Mouse (Mus musculus) limb, embryonic 12.5 days (tissue): ENCODE results near the gene Gm21680. TPM values are rescaled to one million over a fixed set of nuclear protein-coding genes. Genes with fewer than 3 reads are reported as not detected.
"Not testable (repeated sequence)": the region's sequence is repeated elsewhere in the genome, so short reads cannot be mapped to it uniquely, and the experiment has no call there.

Experiments used
- ATAC-seq: fragments of 200-750 bp; cut with Nextera tagmentation; 2 replicates; pipeline ENCODE4 v1.8.0; 2017; ENCODE audit warnings: low read depth, moderate TSS enrichment; ENCODE audit not compliant: insufficient number of reproducible peaks, insufficient read depth, low FRiP score, low TSS enrichment
- H3K27ac ChIP-seq: fragments of 300-500 bp; sonication (generic); 2 replicates; pipeline ENCODE4 v1.5.1; 2016; ENCODE audit warnings: mild to moderate bottlenecking, moderate library complexity
- H3K27me3 ChIP-seq: fragments of 300-500 bp; sonication (generic); 2 replicates; pipeline ENCODE4 v1.6.1; 2016; ENCODE audit warnings: mild to moderate bottlenecking, moderate library complexity
- H3K36me3 ChIP-seq: fragments of 300-500 bp; sonication (generic); 2 replicates; pipeline ENCODE4 v1.6.1; 2016; ENCODE audit warnings: mild to moderate bottlenecking, moderate library complexity
- H3K4me1 ChIP-seq: fragments of 300-500 bp; sonication (generic); replicated peaks from 2 replicates; pipeline ENCODE4 v1.6.1; 2016
- H3K4me2 ChIP-seq: fragments of 300-500 bp; sonication (generic); 2 replicates; pipeline ENCODE4 v1.6.1; 2016; ENCODE audit warnings: mild to moderate bottlenecking, moderate library complexity
- H3K4me3 ChIP-seq: fragments of 300-500 bp; sonication (generic); replicated peaks from 2 replicates; pipeline ENCODE4 v1.5.1; 2016; ENCODE audit warnings: mild to moderate bottlenecking
- H3K9ac ChIP-seq: fragments of 300-500 bp; sonication (generic); replicated peaks from 2 replicates; pipeline ENCODE4 v1.6.1; 2016; ENCODE audit warnings: mild to moderate bottlenecking, moderate library complexity
- H3K9me3 ChIP-seq: fragments of 300-500 bp; sonication (generic); 2 replicates; pipeline ENCODE4 v1.6.1; 2016; ENCODE audit warnings: mild to moderate bottlenecking, moderate library complexity
- WGBS: fragments of 180-500 bp; shearing (Covaris S2); methylation state at CpG from one replicate; pipeline ENCODE4 v1.1.7; 2016; 5-methylcytosine and 5-hydroxymethylcytosine counted together
- polyA plus RNA-seq: library from polyadenylated mRNA; unstranded; fragments of >200 nt; fragmentation: Nextera tagmentation; extraction: Ambion mirVana; gene quantifications from 2 replicates; pipeline ENCODE4 v1.2.1, GENCODE M21; 2016

Gm21680 gene
- 0.13 TPM in 1 of 2 replicates, not detected in the other for polyA plus RNA-seq

- not testable (repeated sequence) for H3K9ac ChIP-seq, ATAC-seq, H3K9me3 ChIP-seq, H3K4me3 ChIP-seq, H3K4me1 ChIP-seq, H3K27ac ChIP-seq, H3K36me3 ChIP-seq, H3K27me3 ChIP-seq, H3K4me2 ChIP-seq
- no CpG with 5 or more reads among the region's 2 CpGs for WGBS
Measured at GRCm38 (mm10) chr5:25972563-25972962, at the start of gene Gm21680. Gm21680 (minus strand) TSS chr5:25972663.

- H3K36me3 ChIP-seq, H3K27ac ChIP-seq, ATAC-seq, H3K4me1 ChIP-seq, H3K4me2 ChIP-seq, H3K9ac ChIP-seq, H3K9me3 ChIP-seq, H3K4me3 ChIP-seq: not testable (repeated sequence)
- 64% methylated on average over 7 of the region's 7 CpGs for WGBS
- H3K27me3 ChIP-seq, result peaks cover 14% of the 10 kb centered on the region
Measured at GRCm38 (mm10) chr5:26007697-26008096, 35.2 kb upstream of the Gm21680 start.

GRCm38 (mm10) chr5:26006937-26007695 lies 34.7 kb upstream of the Gm21680 start:
- peak; percentile 83 for ATAC-seq
- not testable (repeated sequence) for H3K9me3 ChIP-seq, H3K27ac ChIP-seq, H3K36me3 ChIP-seq, H3K4me1 ChIP-seq
- WGBS, result 15% methylated on average over 45 of the region's 45 CpGs
- H3K4me3 ChIP-seq, result peak overlapping the region; percentile 31
- H3K4me2 ChIP-seq, result peak overlapping the region; percentile 58
- 0 out of 2 replicates have a peak overlapping the region, but pooled peaks have one; percentile 5 for H3K9ac ChIP-seq
- H3K27me3 ChIP-seq, result peaks cover 14% of the 10 kb centered on the region

- H3K4me3 ChIP-seq, ATAC-seq, H3K27ac ChIP-seq, H3K9ac ChIP-seq, H3K4me1 ChIP-seq, H3K36me3 ChIP-seq, H3K4me2 ChIP-seq, H3K9me3 ChIP-seq: not testable (repeated sequence)
- peaks cover 14% of the 10 kb centered on the region for H3K27me3 ChIP-seq
- 94% methylated on average over 1 of the region's 2 CpGs for WGBS
Measured at GRCm38 (mm10) chr5:26004698-26005097, 32.2 kb upstream of the Gm21680 start, which contains the start of gene Gm1979. Gm1979 (minus strand) TSS chr5:26004798.

- H3K4me2 ChIP-seq, H3K9ac ChIP-seq, H3K36me3 ChIP-seq, H3K4me3 ChIP-seq, H3K27ac ChIP-seq, H3K27me3 ChIP-seq, H3K9me3 ChIP-seq, H3K4me1 ChIP-seq, ATAC-seq: not testable (repeated sequence)
- no CpG with 5 or more reads among the region's 3 CpGs for WGBS
Measured at GRCm38 (mm10) chr5:25988550-25988949, 16.1 kb upstream of the Gm21680 start, which contains the start of gene Gm21698. Gm21698 (minus strand) TSS chr5:25988650.

GRCm38 (mm10) chr5:25957050-25957449 lies 15.4 kb downstream of the Gm21680 start:
- not testable (repeated sequence) for H3K9ac ChIP-seq, H3K4me1 ChIP-seq, H3K9me3 ChIP-seq, H3K27ac ChIP-seq, H3K36me3 ChIP-seq, ATAC-seq
- Histone ChIP-seq H3K4me2 (peak overlapping the region; percentile 40), H3K4me3 (0 out of 2 replicates have a peak overlapping the region, but pooled peaks have one; percentile 22), H3K27me3 (peaks cover 12% of the 10 kb centered on the region)
- 54% methylated on average over 17 of the region's 17 CpGs for WGBS

- 29% methylated on average over 32 of the region's 32 CpGs for WGBS
Measured at GRCm38 (mm10) chr5:25956611-25957010, 15.9 kb downstream of the Gm21680 start.

GRCm38 (mm10) chr5:25954317-25954716 lies 18.1 kb downstream of the Gm21680 start, which contains the start of gene Gm21671:
Gm21671 (minus strand) TSS chr5:25954417.
- H3K36me3 ChIP-seq, H3K4me1 ChIP-seq, H3K4me2 ChIP-seq, H3K27ac ChIP-seq, H3K9me3 ChIP-seq, H3K9ac ChIP-seq, H3K4me3 ChIP-seq, ATAC-seq: not testable (repeated sequence)
- 72% methylated on average over 2 of the region's 2 CpGs for WGBS
- peaks cover 12% of the 10 kb centered on the region for H3K27me3 ChIP-seq

More at GRCm38 (mm10) chr5:25956611-25957010, 15.9 kb downstream of the Gm21680 start:
- H3K9ac ChIP-seq, ATAC-seq, H3K36me3 ChIP-seq, H3K27ac ChIP-seq, H3K4me1 ChIP-seq, H3K9me3 ChIP-seq: not testable (repeated sequence)
- peak overlapping the region; percentile 22 for H3K4me3 ChIP-seq
- peak overlapping the region; percentile 40 for H3K4me2 ChIP-seq
- H3K27me3 ChIP-seq, result peaks cover 12% of the 10 kb centered on the region

GRCm38 (mm10) chr5:25945391-25945790 lies 27.1 kb downstream of the Gm21680 start:
- H3K27ac ChIP-seq, H3K4me3 ChIP-seq, H3K9me3 ChIP-seq, H3K27me3 ChIP-seq, H3K9ac ChIP-seq, H3K4me1 ChIP-seq, H3K4me2 ChIP-seq, H3K36me3 ChIP-seq, ATAC-seq: not testable (repeated sequence)
- WGBS, result 79% methylated on average over 2 of the region's 2 CpGs

GRCm38 (mm10) chr5:25942281-25942680 lies 30.2 kb downstream of the Gm21680 start, which contains the start of gene Gm21663:
Gm21663 (minus strand) TSS chr5:25942381.
- not testable (repeated sequence) for H3K4me3 ChIP-seq, H3K9me3 ChIP-seq, H3K9ac ChIP-seq, H3K4me2 ChIP-seq, H3K36me3 ChIP-seq, H3K27ac ChIP-seq, ATAC-seq, H3K4me1 ChIP-seq, H3K27me3 ChIP-seq
- 63% methylated on average over 2 of the region's 2 CpGs for WGBS
